Mouse (Mus musculus) megakaryocyte, embryonic 14.5 days (primary cell): ENCODE results near the gene Cecr2.

Experiments used
- FLI1 ChIP-seq: IDR thresholded peaks from 2 replicates; pipeline ENCODE4 v1.6.1; 2012; ENCODE audit warnings: low read length, inconsistent platforms, mixed read lengths
- GATA1 ChIP-seq: IDR thresholded peaks from 3 replicates; pipeline ENCODE4 v1.6.1; 2012; ENCODE audit warnings: mixed read lengths, low read length, inconsistent platforms, borderline replicate concordance

DNA sequence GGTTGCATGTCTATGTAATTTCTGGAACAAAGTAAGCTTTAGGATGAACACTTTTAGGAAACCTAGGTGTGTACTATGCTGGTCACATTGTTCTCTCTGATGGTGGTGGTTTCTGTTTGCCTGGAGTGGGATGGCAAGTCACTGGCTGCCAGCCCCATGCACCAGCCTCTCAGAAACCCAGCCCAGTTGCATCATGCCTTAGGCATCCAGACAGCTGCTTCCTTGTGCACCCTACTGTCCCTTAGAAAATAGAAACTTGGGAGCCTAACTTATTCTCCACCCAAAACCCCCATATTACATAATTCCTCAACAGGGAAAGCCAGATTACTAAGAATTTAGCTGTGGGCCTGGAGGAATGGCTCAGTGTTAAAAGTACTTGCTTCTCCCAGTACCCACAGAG is 105.9 kb downstream of the Cecr2 start:
- TF ChIP-seq GATA1 (no peak), FLI1 (no peak)
